Mouse (Mus musculus) layer of hippocampus, adult 6 months (tissue): ENCODE data around the gene Taf7l. TPM values are rescaled to one million over a fixed set of nuclear protein-coding genes. Genes with fewer than 3 reads are reported as not detected.

Source experiments
- long read RNA-seq, 2 experiments: library from polyadenylated mRNA; unstranded; transcript quantifications; one replicate each; pipeline ENCODE4 v2.0.0; 2019 to 2020
- polyA plus RNA-seq: library from polyadenylated mRNA; unstranded; fragments of <200 nt; fragmentation: Nextera tagmentation; gene quantifications from 2 replicates; pipeline ENCODE4 v1.2.3, GENCODE M21; 2021

The Taf7l gene
- polyA plus RNA-seq, result not detected in 2 replicates
- long read RNA-seq, experiment 1, partial matches to known transcripts, result 0 of 2 reads
- long read RNA-seq, experiment 1, other reads (novel, unspliced or antisense), result 2 of 2 reads
- long read RNA-seq, experiment 2, partial matches to known transcripts, result 0 of 4 reads
- long read RNA-seq, experiment 2, other reads (novel, unspliced or antisense), result 4 of 4 reads

DNA sequence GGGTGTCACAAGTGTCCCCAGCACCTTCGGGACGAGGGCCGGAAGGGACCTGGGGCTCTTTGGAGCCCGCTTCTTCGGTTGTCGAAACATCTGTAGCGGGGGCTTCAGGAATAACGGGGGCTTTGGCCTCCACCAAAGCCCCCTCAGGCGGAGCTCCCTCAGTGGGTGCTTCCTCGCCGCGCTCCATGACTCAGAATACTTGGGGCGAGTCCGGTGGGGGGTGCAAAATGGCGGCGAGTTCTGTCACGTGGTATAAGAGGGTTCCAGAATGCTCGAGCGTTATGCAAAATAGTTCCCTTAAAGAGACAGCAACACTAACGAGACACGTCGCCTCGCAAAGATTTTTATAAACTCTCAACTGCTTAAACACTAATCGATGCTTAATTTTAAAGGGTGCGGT lies at the start of gene Taf7l:
Gene Taf7l (minus strand): TSS at position 201 of the 400 bp plus-strand sequence.

Other genes starting within 250 kb of the Taf7l start
- 7.0 and 8.2 TPM in 2 replicates for gene Trmt2b, start 199.5 kb downstream of the Taf7l start, polyA plus RNA-seq
- gene Tmem35a, start 181.3 kb downstream of the Taf7l start, polyA plus RNA-seq, result 57.6 and 58.7 TPM in 2 replicates
- 0.14 and 0.43 TPM in 2 replicates for gene Cenpi, start 168.4 kb downstream of the Taf7l start, polyA plus RNA-seq
- gene Drp2, start 71.9 kb downstream of the Taf7l start, polyA plus RNA-seq, result 9.5 and 9.9 TPM in 2 replicates
- gene Timm8a1, start 65.4 kb upstream of the Taf7l start, polyA plus RNA-seq, result 25.1 and 27.0 TPM in 2 replicates
- gene Btk, start 107.1 kb upstream of the Taf7l start, polyA plus RNA-seq, result 0.48 and 0.64 TPM in 2 replicates
- gene Rpl36a, start 109.2 kb upstream of the Taf7l start, polyA plus RNA-seq, result 1,308 and 1,334 TPM in 2 replicates
- gene Gla, start 124.6 kb upstream of the Taf7l start, polyA plus RNA-seq, result 1.3 and 1.9 TPM in 2 replicates
- gene Hnrnph2, start 124.7 kb upstream of the Taf7l start, polyA plus RNA-seq, result 76.5 and 84.8 TPM in 2 replicates
- gene Armcx4, start 210.0 kb upstream of the Taf7l start, polyA plus RNA-seq, result 1.5 and 1.6 TPM in 2 replicates
- gene Armcx1, start 241.5 kb upstream of the Taf7l start, polyA plus RNA-seq, result 35.4 and 35.9 TPM in 2 replicates